Mouse (Mus musculus) gonadal fat pad, adult 2 months (tissue): Measurements from ENCODE around the gene Galnt12. TPM values are rescaled to one million over a fixed set of nuclear protein-coding genes. Genes with fewer than 3 reads are reported as not detected.

Experiments used
- DNase-seq: peaks from one replicate; pipeline ENCODE4 v3.0.0-alpha.2; 2012; ENCODE audit warnings: low read depth
- polyA plus RNA-seq: library from polyadenylated mRNA; depleted of rRNA; stranded (reverse); fragments of >200 nt; gene quantifications from 2 replicates; pipeline ENCODE4 v1.2.3, GENCODE M21; 2012

Gene Galnt12
- polyA plus RNA-seq, 1 experiment, result 34.0 TPM

DNA sequence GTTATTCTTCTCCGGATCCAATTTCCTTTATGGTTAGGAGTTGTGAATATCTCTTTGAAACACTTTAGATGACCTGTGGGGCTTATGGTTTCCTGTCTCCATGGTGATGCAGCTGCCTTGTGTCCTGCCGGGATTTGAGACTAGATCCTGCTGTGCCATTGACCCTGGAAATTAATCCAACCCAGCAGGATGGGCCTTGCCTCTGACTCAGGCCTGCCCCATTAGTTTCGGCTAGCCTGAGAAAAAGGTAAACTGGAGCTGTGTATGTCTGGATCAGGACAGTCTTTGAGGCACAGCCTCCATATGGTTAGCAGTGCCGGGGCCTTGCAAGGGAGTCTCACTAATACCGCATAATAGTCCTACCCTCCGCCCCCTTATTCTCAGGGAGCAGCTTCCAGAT, 1.9 kb downstream of the Galnt12 start:
- no peak for DNase-seq

DNA sequence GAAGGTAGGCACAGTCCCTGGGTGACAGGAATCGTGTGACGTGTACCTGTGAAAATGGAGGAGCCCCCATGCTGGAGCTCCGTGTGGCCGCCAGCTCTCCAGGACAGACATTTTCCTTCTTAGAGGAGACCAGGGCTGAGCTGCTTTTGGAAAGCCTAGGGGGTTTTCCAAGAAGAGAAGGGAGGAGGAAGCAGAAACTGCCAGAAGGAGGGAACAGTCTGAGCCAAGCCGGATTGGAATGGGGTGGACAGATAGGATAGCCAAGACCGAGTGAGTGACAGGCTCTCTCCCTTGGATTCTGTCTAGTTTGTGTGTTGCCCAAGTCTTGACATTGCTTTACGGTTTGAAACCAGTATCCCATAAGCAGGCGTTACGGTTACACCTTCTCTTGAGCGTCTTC, 11.9 kb downstream of the Galnt12 start:
- no peak for DNase-seq

GRCm38 (mm10) chr4:47111885-47112284, 20.2 kb downstream of the Galnt12 start:
- DNase-seq, result no peak

DNA sequence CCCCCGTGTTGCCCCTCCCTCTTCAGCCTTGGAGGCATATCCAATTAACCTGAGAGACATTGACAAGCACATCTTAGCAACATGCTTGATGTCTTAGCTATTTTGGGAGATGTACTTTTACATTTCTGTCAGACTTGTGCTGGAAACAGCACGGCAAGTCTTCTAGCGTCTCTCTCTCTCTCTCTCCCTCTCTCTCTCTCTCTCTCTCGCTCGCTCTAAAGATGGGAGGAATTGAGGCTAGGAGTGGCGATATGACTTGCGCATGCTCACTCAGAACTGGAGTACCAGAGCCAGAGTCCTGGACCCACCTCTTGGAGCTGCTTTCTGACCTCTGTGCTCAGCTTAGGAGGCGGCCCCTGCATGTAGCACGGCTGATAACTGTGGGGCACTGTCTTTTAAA, 20.9 kb downstream of the Galnt12 start:
- DNase-seq, result no peak

- no peak for DNase-seq
Observed at GRCm38 (mm10) chr4:47122051-47122706, 30.5 kb downstream of the Galnt12 start.

DNA sequence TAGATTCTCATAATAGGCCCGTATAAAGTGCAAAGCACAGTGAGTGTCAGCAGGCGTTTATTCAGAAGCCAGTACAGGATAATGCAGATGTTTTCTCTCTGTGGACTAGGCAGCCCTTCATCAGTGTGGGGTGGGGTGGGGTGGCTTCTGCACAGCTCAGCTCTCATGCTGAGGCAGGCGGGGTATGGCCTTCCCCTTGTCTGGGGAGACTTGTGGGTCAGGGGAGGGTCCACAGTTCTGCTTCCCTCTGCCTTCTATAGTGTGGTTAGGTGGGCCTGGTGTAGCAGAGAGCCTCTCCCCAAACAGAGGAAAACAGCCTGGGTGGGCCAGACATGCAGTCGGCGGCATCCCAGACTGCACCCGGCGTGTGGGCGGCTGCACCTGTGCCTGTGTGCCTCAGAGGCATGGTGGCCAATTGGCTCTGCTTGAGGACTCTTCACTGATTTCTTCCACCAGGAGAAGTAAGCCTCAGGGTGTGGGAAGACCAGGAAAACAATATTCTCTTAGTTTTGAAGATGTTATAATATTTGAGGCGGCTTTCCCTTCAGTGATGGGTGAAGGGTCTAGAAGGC, 32.5 kb downstream of the Galnt12 start:
- no peak for DNase-seq

DNA sequence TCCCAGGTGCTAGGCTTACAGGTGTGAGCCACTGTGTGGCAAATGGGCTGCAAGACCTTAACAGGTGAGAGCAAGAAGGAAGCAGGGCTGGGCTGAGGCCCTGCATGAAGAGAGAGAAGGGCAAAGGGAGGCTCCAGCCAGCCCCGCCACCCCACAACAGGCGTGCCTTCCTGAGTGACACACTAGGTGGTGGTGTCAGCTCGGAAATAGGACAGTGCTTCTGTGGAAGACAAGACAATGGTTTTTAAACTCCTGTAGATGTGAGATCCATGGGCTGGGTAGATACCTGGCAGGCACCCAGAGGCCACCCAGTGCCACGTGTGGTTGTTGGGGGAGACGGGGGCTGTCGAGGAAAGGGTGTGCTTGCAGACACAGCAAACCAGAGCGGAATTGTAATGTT, 36.8 kb downstream of the Galnt12 start:
- no peak for DNase-seq

GRCm38 (mm10) chr4:47129572-47129971, 37.9 kb downstream of the Galnt12 start:
- DNase-seq, result no peak

GRCm38 (mm10) chr4:47130111-47131050, 38.7 kb downstream of the Galnt12 start:
- no peak for DNase-seq

DNA sequence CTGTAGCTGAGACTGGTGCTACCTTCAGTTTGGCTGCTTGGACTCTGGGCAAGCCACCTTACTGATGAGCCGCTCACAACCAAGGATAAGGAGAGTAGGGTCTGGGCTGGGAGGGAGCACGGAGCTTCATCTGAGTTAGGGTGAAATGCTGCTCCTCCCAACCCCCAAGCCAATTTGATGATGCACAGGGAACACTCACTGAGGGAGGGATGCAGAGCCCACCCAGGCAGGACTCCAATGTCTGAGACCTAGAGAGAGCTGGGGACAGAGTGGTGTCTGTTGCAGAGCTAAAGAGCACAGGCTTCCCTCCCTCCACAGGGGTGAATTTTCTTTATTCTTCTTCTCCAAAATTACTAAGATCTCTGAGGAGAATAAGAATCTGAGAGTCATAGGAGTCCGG, 40.2 kb downstream of the Galnt12 start:
- DNase-seq, result no peak

GRCm38 (mm10) chr4:47132413-47132812, 40.7 kb downstream of the Galnt12 start:
- DNase-seq, result no peak

GRCm38 (mm10) chr4:47136699-47137101, 45.0 kb downstream of the Galnt12 start:
- no peak for DNase-seq

DNA sequence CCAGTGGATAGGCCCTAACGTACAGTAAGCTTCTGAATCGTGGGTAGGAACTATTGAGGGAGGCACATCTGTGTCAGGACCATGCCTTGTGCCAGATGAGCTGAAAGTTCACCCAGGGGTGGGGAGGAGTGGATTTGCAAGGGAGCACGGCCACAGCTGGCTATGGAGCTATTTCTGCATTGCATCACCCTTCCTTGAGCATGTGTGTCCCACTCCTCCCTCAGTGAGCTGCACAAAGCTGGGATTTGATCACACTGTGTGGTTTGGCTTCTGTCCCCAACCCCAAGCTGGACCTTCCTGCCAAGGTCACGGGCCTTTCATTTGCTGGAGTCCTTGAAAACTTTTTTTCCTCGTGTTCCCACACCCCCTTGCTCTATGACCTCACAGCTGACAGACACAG, 45.8 kb downstream of the Galnt12 start:
- DNase-seq, result no peak

- DNase-seq, result no peak
Observed at GRCm38 (mm10) chr4:47138411-47138810, 46.7 kb downstream of the Galnt12 start.

- no peak for DNase-seq
Observed at GRCm38 (mm10) chr4:47138967-47139777, 47.5 kb downstream of the Galnt12 start.

DNA sequence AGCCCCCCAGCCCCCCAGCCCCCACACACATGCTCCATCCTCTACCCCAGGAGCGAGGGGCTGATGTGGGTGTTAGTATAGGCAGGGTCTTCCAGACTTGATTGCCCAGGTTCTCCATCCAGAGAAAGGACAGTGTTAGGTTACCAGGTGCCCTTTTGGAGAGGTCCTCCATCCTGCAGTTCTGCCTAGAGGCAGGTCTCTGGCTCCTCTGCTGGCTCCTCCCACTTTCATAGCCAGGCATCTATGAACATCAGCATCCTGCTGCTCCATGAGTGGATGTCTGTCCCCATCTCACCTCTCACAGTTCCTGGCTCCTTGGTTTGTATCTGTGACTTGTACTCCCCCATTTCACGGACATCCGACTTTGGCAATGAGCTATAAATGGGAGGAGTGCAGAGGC, 48.6 kb downstream of the Galnt12 start:
- no peak for DNase-seq

DNA sequence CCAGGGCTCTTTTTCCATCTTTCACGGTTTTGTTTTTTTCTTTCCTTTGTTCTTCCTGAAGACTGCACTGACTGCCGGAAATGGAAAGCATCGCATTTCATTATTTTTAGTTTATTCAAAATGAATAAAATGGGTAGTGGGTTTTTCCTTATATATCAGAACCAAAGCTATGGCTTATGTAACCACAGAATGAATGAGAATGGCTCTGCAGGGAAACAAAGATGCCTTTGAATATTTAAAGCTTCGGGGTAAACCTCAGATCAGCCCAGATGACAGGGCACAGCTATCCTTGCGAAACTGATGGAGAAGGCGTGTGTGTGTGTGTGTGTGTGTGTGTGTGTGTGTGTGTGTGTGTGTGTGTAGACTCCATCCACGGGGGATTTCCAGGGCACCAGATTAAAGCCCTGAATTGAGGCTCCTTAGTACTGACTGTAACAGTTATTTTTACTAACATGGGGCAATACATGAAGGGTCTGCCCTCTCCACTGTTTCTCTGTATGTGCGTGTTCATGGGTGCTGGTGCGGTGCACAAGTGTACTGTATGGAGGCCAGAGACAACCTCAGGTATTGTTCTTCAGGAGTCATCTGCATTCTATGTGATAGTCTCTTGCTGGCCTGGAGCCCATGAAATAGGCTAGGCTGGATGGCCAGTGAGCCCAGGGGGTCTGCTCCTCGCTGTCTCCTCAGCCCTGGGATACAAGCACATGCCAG, 49.9 kb downstream of the Galnt12 start:
- DNase-seq, result no peak

- DNase-seq, result no peak
Observed at GRCm38 (mm10) chr4:47143849-47144248, 52.1 kb downstream of the Galnt12 start.

DNA sequence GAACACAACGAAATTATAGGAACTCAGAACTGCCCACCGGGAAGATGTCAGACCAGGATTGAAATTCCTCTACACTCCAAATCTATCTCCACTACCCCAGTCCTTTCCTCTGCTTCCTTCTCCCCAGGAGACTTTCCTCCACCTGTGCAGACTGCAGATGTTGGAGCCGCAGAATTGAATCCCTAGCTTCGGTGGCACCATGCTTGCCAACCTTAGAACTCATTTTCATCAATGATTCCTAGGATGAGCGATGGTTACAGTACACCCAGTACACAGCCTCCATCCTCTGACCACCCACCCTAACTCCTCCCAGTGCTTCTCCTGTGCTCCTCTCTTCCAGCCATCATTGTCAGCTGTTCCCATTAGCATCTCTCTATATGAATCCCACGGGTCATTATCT, 53.6 kb downstream of the Galnt12 start:
- DNase-seq, result no peak

GRCm38 (mm10) chr4:47146561-47146960, 54.9 kb downstream of the Galnt12 start:
- no peak for DNase-seq

GRCm38 (mm10) chr4:47149963-47150362, 58.3 kb downstream of the Galnt12 start:
- no peak for DNase-seq
